Mouse (Mus musculus): ENCODE data around the gene Ncbp3. TPM values are rescaled to one million over a fixed set of nuclear protein-coding genes. Genes with fewer than 3 reads are reported as not detected.

The Ncbp3 gene
- total and polyA plus RNA-seq, 2 experiments, result 1.3 to 3.7 TPM

DNA sequence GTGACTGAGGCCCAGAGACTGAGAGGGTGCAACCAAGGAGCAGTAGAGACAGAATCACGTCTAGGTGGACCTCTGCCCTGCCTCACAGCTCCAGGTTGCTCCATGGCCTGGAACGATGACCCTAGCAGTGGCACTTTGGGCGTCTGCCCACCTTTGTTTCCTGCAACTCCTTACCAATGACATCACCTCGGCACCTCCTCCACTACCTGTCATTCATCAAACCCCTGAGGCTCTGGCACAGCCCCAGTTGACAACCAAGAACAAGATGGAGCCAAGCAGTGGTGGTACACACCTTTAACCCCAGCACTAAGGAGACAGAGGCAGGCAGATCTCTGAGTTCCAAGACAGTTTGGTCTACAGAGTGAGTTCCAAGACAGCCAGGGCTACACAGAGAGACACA is 44.5 kb downstream of the Ncbp3 start:
- no peak overlapping the region for H3K9ac ChIP-seq (ENCODE audit: low read depth, low read length)
- no peaks in the 10 kb centered on the region for H3K79me2 ChIP-seq (ENCODE audit: control insufficient read depth, insufficient read depth, low read length)
- no peak for DNase-seq (ENCODE audit: extremely low read depth, low read depth, low spot score)
- no peaks in the 10 kb centered on the region for H3K36me3 ChIP-seq (ENCODE audit: control insufficient read depth, insufficient read depth, low read length)
- no peak overlapping the region for H3K4me3 ChIP-seq (ENCODE audit: insufficient read depth, low read depth, low read length)
- no peaks in the 10 kb centered on the region for H3K27me3 ChIP-seq (ENCODE audit: control insufficient read depth, insufficient read depth, low read length)
- 81% methylated on average over 4 of the region's 4 CpGs for WGBS
- H3K27ac ChIP-seq (replicated peaks; ENCODE audit: insufficient read depth, low read depth, low read length), result no peak overlapping the region
- no peak for TF ChIP-seq CTCF (IDR thresholded peaks at IDR 0.05; ENCODE audit: low read depth, low read length)
- TF ChIP-seq POLR2A (IDR thresholded peaks at IDR 0.05; ENCODE audit: extremely low read depth, insufficient read depth, low read length), result no peak
- no peaks in the 10 kb centered on the region for H3K4me1 ChIP-seq (ENCODE audit: control insufficient read depth, insufficient read depth, low read length)

GRCm38 (mm10) chr11:73092877-73093276 is 45.3 kb downstream of the Ncbp3 start:
- 74% methylated on average over 7 of the region's 7 CpGs for WGBS

DNA sequence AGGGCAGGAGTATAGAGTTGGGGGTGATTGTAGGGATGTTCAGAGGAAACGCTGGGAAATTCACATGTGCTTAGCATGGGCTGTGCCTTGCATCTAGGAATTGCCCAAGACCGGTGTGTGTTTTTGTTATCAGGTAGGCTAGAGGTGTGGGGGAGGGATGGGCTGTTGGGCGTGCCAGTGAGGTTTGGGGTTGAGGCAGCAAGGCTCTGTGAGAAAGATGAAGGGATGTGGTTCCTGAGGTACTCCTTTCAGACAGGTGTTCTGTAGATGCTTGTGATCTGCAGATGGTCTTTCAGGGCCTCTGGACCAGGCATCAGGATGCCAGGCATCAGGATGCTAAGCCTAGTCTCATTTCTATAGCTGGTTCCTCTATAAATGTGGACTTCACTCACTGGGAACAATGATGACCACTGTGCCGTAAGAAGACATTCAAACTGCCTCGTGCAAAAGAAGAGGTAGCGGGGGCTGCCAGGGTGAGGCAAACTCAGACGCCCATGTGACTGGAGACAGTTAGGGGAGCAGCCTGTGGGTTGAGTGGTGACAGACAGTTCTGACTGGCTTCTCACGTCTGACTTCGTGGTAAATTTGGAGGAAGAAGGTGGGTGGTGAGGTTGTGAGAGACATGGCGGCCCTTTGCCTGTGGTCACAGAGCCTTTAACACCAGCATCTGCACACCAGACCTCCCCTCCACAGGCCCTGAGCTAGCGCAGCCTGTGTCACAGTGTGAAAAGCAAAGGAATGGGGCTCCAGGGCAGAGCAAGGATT is 46.8 kb downstream of the Ncbp3 start:
- H3K36me3 ChIP-seq (ENCODE audit: control insufficient read depth, insufficient read depth, low read length), result no peaks in the 10 kb centered on the region
- no peaks in the 10 kb centered on the region for H3K4me1 ChIP-seq (ENCODE audit: control insufficient read depth, insufficient read depth, low read length)
- H3K27ac ChIP-seq (replicated peaks; ENCODE audit: insufficient read depth, low read depth, low read length), result no peak overlapping the region
- DNase-seq (ENCODE audit: extremely low read depth, low read depth, low spot score), result no peak
- no peak overlapping the region for H3K9ac ChIP-seq (ENCODE audit: low read depth, low read length)
- no peak overlapping the region for H3K4me3 ChIP-seq (ENCODE audit: insufficient read depth, low read depth, low read length)
- WGBS, result 82% methylated on average over 11 of the region's 11 CpGs
- H3K79me2 ChIP-seq (ENCODE audit: control insufficient read depth, insufficient read depth, low read length), result no peaks in the 10 kb centered on the region
- no peak for TF ChIP-seq POLR2A (IDR thresholded peaks at IDR 0.05; ENCODE audit: extremely low read depth, insufficient read depth, low read length)
- TF ChIP-seq CTCF (IDR thresholded peaks at IDR 0.05; ENCODE audit: low read depth, low read length), result no peak
- no peaks in the 10 kb centered on the region for H3K27me3 ChIP-seq (ENCODE audit: control insufficient read depth, insufficient read depth, low read length)

More at GRCm38 (mm10) chr11:73092877-73093276, 45.3 kb downstream of the Ncbp3 start:
- peak; percentile 26 for DNase-seq (ENCODE audit: extremely low read depth, low read depth, low spot score)
- Histone ChIP-seq H3K27me3 (ENCODE audit: control insufficient read depth, insufficient read depth, low read length) (no peaks in the 10 kb centered on the region), H3K79me2 (ENCODE audit: control insufficient read depth, insufficient read depth, low read length) (no peaks in the 10 kb centered on the region), H3K36me3 (ENCODE audit: control insufficient read depth, insufficient read depth, low read length) (no peaks in the 10 kb centered on the region), H3K9ac (ENCODE audit: low read depth, low read length) (no peak overlapping the region), H3K4me1 (ENCODE audit: control insufficient read depth, insufficient read depth, low read length) (no peaks in the 10 kb centered on the region), H3K4me3 (ENCODE audit: insufficient read depth, low read depth, low read length) (no peak overlapping the region), H3K27ac (replicated peaks; ENCODE audit: insufficient read depth, low read depth, low read length) (no peak overlapping the region)
- no peak for TF ChIP-seq POLR2A (IDR thresholded peaks at IDR 0.05; ENCODE audit: extremely low read depth, insufficient read depth, low read length)
- TF ChIP-seq CTCF (IDR thresholded peaks at IDR 0.05; ENCODE audit: low read depth, low read length), result no peak

GRCm38 (mm10) chr11:73098860-73099259 is 51.3 kb downstream of the Ncbp3 start:
- WGBS, result 71% methylated on average over 5 of the region's 5 CpGs
- DNase-seq (ENCODE audit: extremely low read depth, low read depth, low spot score), result no peak
- H3K9ac ChIP-seq (ENCODE audit: low read depth, low read length), result no peak overlapping the region
- no peaks in the 10 kb centered on the region for H3K4me1 ChIP-seq (ENCODE audit: control insufficient read depth, insufficient read depth, low read length)
- H3K79me2 ChIP-seq (ENCODE audit: control insufficient read depth, insufficient read depth, low read length), result no peaks in the 10 kb centered on the region
- H3K4me3 ChIP-seq (ENCODE audit: insufficient read depth, low read depth, low read length), result no peak overlapping the region
- no peaks in the 10 kb centered on the region for H3K36me3 ChIP-seq (ENCODE audit: control insufficient read depth, insufficient read depth, low read length)
- TF ChIP-seq CTCF (IDR thresholded peaks at IDR 0.05; ENCODE audit: low read depth, low read length), result no peak
- TF ChIP-seq POLR2A (IDR thresholded peaks at IDR 0.05; ENCODE audit: extremely low read depth, insufficient read depth, low read length), result no peak
- H3K27ac ChIP-seq (replicated peaks; ENCODE audit: insufficient read depth, low read depth, low read length), result no peak overlapping the region
- H3K27me3 ChIP-seq (ENCODE audit: control insufficient read depth, insufficient read depth, low read length), result no peaks in the 10 kb centered on the region

DNA sequence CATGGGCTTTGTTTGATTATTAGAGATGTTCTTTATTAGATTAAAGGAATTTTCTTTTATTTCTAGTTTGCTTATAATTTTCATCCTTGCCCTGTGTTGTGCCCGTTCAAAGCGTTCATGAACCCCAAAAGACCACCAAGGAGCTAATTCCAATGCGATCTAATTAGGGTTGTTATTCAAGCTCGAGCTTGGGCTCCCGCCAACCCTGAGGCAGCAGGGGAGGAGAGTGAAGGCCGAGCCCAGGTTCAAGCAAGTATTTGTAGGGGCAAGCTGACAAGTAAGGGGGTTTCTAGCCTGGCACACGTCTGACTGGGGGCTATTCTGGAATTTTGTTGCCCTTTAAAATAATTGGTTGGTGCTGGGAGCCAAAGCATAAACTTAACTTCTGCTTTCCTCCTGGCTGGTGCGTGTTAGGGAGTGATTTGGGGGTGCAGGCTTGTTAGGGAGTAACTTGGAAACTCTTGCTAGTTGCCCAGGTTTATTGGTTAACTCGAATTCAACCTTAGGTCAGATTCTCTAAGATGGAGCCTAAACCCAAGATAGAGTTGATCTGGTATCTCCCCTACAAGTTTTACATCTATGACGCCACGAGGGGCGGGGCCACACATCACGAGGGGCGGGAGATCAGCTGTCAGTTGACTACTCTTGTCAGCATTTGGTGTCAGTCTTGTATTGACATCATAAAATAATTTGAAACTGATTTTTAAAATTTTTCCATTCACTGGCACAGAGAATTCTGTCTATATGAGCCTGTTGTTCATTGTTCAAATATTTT is 52.6 kb downstream of the Ncbp3 start:
- WGBS, result 80% methylated on average over 14 of the region's 14 CpGs
- H3K4me1 ChIP-seq (ENCODE audit: control insufficient read depth, insufficient read depth, low read length), result no peaks in the 10 kb centered on the region
- no peak overlapping the region for H3K9ac ChIP-seq (ENCODE audit: low read depth, low read length)
- no peak for TF ChIP-seq POLR2A (IDR thresholded peaks at IDR 0.05; ENCODE audit: extremely low read depth, insufficient read depth, low read length)
- TF ChIP-seq CTCF (IDR thresholded peaks at IDR 0.05; ENCODE audit: low read depth, low read length), result no peak
- H3K4me3 ChIP-seq (ENCODE audit: insufficient read depth, low read depth, low read length), result no peak overlapping the region
- no peak overlapping the region for H3K27ac ChIP-seq (replicated peaks; ENCODE audit: insufficient read depth, low read depth, low read length)
- no peaks in the 10 kb centered on the region for H3K79me2 ChIP-seq (ENCODE audit: control insufficient read depth, insufficient read depth, low read length)
- no peak for DNase-seq (ENCODE audit: extremely low read depth, low read depth, low spot score)
- no peaks in the 10 kb centered on the region for H3K27me3 ChIP-seq (ENCODE audit: control insufficient read depth, insufficient read depth, low read length)
- no peaks in the 10 kb centered on the region for H3K36me3 ChIP-seq (ENCODE audit: control insufficient read depth, insufficient read depth, low read length)
